Mouse (Mus musculus): ENCODE measurements around the gene Phf21a.

- TF ChIP-seq CTCF (conservative IDR thresholded peaks at IDR 0.05; ENCODE audit: low read length) = no peak
- no peak for TF ChIP-seq NANOG (IDR thresholded peaks at IDR 0.05; ENCODE audit: borderline replicate concordance, low read length)
- TF ChIP-seq POU5F1 (IDR thresholded peaks at IDR 0.05; ENCODE audit: borderline replicate concordance, low read length) = no peak
Observed at GRCm38 (mm10) chr2:92087065-92087464, 5.9 kb upstream of the Phf21a start.

All from E14TG2a.4 (cell line).